Mouse (Mus musculus) neural tube, embryonic 14.5 days (tissue): ENCODE data around the gene Crx. TPM values are rescaled to one million over a fixed set of nuclear protein-coding genes. Genes with fewer than 3 reads are reported as not detected.
"Not testable (repeated sequence)": the region's sequence is repeated elsewhere in the genome, so short reads cannot be mapped to it uniquely, and the experiment has no call there.

Experiments
- ATAC-seq: fragments of 200-750 bp; cut with Nextera tagmentation; 2 replicates; pipeline ENCODE4 v1.8.0; 2017; ENCODE audit warnings: low read depth, mild to moderate bottlenecking, moderate TSS enrichment, moderate library complexity
- H3K27ac ChIP-seq: fragments of 300-500 bp; sonication (generic); 2 replicates; pipeline ENCODE4 v1.5.1; 2014; ENCODE audit warnings: low read depth, mild to moderate bottlenecking, control low read depth, low read length, moderate library complexity, mixed read lengths
- H3K27me3 ChIP-seq: fragments of 300-500 bp; sonication (generic); 2 replicates; pipeline ENCODE4 v1.6.1; 2014; ENCODE audit warnings: low read length; ENCODE audit not compliant: control insufficient read depth, insufficient read depth
- H3K36me3 ChIP-seq: fragments of 300-500 bp; sonication (generic); 2 replicates; pipeline ENCODE4 v1.6.1; 2014; ENCODE audit warnings: low read length, mixed read lengths; ENCODE audit not compliant: control insufficient read depth, insufficient read depth
- H3K4me1 ChIP-seq: fragments of 300-500 bp; sonication (generic); 2 replicates; pipeline ENCODE4 v1.6.1; 2014; ENCODE audit warnings: low read length; ENCODE audit not compliant: control insufficient read depth, insufficient read depth
- H3K4me2 ChIP-seq: fragments of 300-500 bp; sonication (generic); 2 replicates; pipeline ENCODE4 v1.6.1; 2014; ENCODE audit warnings: mild to moderate bottlenecking, low read depth, low read length, control low read depth
- H3K4me3 ChIP-seq: fragments of 300-500 bp; sonication (generic); 2 replicates; pipeline ENCODE4 v1.5.1; 2014; ENCODE audit warnings: low read depth, low read length, control low read depth, mixed read lengths
- H3K9ac ChIP-seq: fragments of 300-500 bp; sonication (generic); replicated peaks from 2 replicates; pipeline ENCODE4 v1.6.1; 2014; ENCODE audit warnings: low read depth, mild to moderate bottlenecking, control low read depth, low read length, mixed read lengths
- H3K9me3 ChIP-seq: fragments of 300-500 bp; sonication (generic); 2 replicates; pipeline ENCODE4 v1.6.1; 2016; ENCODE audit warnings: low read length; ENCODE audit not compliant: control insufficient read depth
- WGBS: fragments of 180-500 bp; shearing (Covaris S2); extraction: QIAGEN DNeasy Blood & Tissue Kit; methylation state at CpG from one replicate; pipeline ENCODE4 v1.1.7; 2014; 5-methylcytosine and 5-hydroxymethylcytosine counted together
- polyA plus RNA-seq: library from polyadenylated mRNA; unstranded; fragments of >200 nt; fragmentation: Nextera tagmentation; extraction: Ambion mirVana; gene quantifications from 2 replicates; pipeline ENCODE4 v1.2.1, GENCODE M21; 2014

The Crx gene
- polyA plus RNA-seq: not detected in 2 replicates

GRCm38 (mm10) chr7:15879756-15880155, at the start of gene Crx:
TSS of gene Crx (minus strand) at chr7:15879968.
- no peak within 1 kb of the TSS for H3K4me2 ChIP-seq
- no peaks in the 10 kb centered on the region for H3K4me1 ChIP-seq
- ATAC-seq: no peak
- H3K9me3 ChIP-seq: no peaks in the 10 kb centered on the region
- no peak within 1 kb of the TSS for H3K4me3 ChIP-seq
- no peak within 1 kb of the TSS for H3K9ac ChIP-seq
- no peaks in the 10 kb centered on the region for H3K36me3 ChIP-seq
- no peak within 1 kb of the TSS for H3K27ac ChIP-seq
- H3K27me3 ChIP-seq: no peaks in the 10 kb centered on the region
- 50% methylated on average over 4 of the region's 4 CpGs for WGBS

- WGBS: under 1% methylated on average over 33 of the region's 33 CpGs
These were observed 42.5 kb upstream of the Crx start, which contains the start of gene Selenow for GRCm38 (mm10) chr7:15922220-15922773. TSS of gene Selenow (minus strand) at chr7:15922402.

DNA sequence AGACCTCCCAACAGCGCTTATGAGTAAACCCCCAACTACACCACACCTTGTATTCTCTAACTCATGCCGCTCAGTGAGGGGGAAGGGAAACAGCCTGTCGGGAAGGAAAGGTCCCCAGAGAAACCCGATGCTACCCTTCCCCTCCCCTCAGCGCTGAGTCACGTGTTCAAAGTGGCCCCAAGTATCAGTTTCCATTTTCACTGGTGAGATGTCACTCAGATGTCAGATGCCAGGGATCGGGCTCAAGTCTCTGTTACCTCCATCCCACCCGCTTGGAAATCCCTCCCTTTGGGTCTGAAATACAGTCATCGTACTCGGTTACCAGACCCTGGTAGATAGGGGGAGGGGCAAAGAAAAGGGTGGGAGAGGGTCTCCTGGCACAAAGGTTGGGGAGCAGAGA, 42.0 kb upstream of the Crx start:
- H3K9ac ChIP-seq: peak overlapping the region; percentile 64
- peak; percentile 44 for ATAC-seq
- H3K4me3 ChIP-seq: peak overlapping the region; percentile 85
- peak overlapping the region; percentile 73 for H3K27ac ChIP-seq
- H3K27me3 ChIP-seq: no peaks in the 10 kb centered on the region
- peaks cover 10% of the 10 kb centered on the region for H3K36me3 ChIP-seq
- H3K9me3 ChIP-seq: no peaks in the 10 kb centered on the region
- WGBS: under 1% methylated on average over 10 of the region's 10 CpGs
- peaks cover 12% of the 10 kb centered on the region; the same call in 1 of the 2 replicates for H3K4me1 ChIP-seq
- peak overlapping the region; percentile 65 for H3K4me2 ChIP-seq

More at GRCm38 (mm10) chr7:15922220-15922773, 42.5 kb upstream of the Crx start, which contains the start of gene Selenow:
- no peaks in the 10 kb centered on the region for H3K27me3 ChIP-seq
- peaks cover 10% of the 10 kb centered on the region for H3K36me3 ChIP-seq
- H3K4me1 ChIP-seq: peaks cover 12% of the 10 kb centered on the region; the same call in 1 of the 2 replicates
- H3K9ac ChIP-seq: peak within 1 kb of the TSS; percentile 64
- ATAC-seq: peak; percentile 95
- peak within 1 kb of the TSS; percentile 85 for H3K4me3 ChIP-seq
- H3K27ac ChIP-seq: peak within 1 kb of the TSS; percentile 73
- H3K4me2 ChIP-seq: peak within 1 kb of the TSS; percentile 65
- H3K9me3 ChIP-seq: no peaks in the 10 kb centered on the region

- Histone ChIP-seq H3K4me2 (peak overlapping the region; percentile 65), H3K27ac (no peak overlapping the region), H3K4me1 (peaks cover 12% of the 10 kb centered on the region; the same call in 1 of the 2 replicates)
These were observed 41.0 kb upstream of the Crx start for GRCm38 (mm10) chr7:15920645-15921190.

DNA sequence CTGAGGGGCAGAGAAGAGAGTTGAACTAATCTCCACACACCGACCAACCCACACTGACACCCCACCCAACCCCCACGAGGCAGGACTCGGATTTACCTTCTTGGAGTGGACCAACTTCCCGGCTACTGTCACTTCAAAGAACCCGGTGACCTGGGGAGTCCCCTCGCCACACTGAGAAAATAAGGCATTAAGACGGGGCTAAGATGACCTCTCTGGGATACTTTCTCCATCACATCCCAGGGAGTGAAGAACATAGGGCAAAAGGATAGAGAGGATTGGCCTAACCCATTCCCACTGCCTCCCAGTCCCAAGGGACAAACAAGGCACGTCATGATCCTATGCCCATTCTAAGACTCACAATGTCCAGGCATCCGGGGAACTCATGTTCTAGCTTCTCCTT, 40.2 kb upstream of the Crx start:
- Histone ChIP-seq H3K4me1 (peaks cover 12% of the 10 kb centered on the region; the same call in 1 of the 2 replicates), H3K4me3 (peak overlapping the region; percentile 85; the same call in 1 of the 2 replicates), H3K27ac (no peak overlapping the region), H3K9me3 (no peaks in the 10 kb centered on the region), H3K4me2 (peak overlapping the region; percentile 65), H3K36me3 (peaks cover 10% of the 10 kb centered on the region), H3K27me3 (no peaks in the 10 kb centered on the region), H3K9ac (no peak overlapping the region)
- no peak for ATAC-seq
- 97% methylated on average over 9 of the region's 9 CpGs for WGBS

More at GRCm38 (mm10) chr7:15920645-15921190, 41.0 kb upstream of the Crx start:
- peak overlapping the region; percentile 85 for H3K4me3 ChIP-seq
- no peaks in the 10 kb centered on the region for H3K9me3 ChIP-seq
- no peaks in the 10 kb centered on the region for H3K27me3 ChIP-seq
- H3K9ac ChIP-seq: peak overlapping the region; percentile 64; the same call in 1 of the 2 replicates
- no peak for ATAC-seq
- H3K36me3 ChIP-seq: peaks cover 10% of the 10 kb centered on the region
- 93% methylated on average over 6 of the region's 6 CpGs for WGBS

DNA sequence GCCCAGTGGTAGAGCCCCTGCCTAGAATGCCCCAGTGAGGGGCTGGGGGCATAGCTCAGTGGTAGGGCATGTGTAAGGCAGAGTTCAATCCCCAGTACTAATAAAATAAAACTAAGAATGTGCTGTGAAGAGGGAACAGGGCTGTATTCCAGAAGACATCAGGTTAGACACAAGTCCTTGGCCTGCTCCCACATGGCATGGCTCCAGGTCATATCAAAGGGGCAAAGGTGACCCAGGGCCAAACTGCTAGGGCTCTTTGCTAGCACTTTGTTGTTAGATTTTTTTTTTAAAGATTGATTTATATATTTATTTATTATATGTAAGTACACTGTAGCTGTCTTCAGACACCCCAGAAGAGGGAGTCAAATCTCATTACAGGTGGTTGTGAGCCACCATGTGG, 38.6 kb upstream of the Crx start:
- no peaks in the 10 kb centered on the region for H3K27me3 ChIP-seq
- no peak overlapping the region for H3K4me2 ChIP-seq
- peaks cover 10% of the 10 kb centered on the region for H3K36me3 ChIP-seq
- H3K9me3 ChIP-seq: no peaks in the 10 kb centered on the region
- no peak overlapping the region for H3K27ac ChIP-seq
- no peak for ATAC-seq
- H3K4me1 ChIP-seq: peaks cover 12% of the 10 kb centered on the region; the same call in 1 of the 2 replicates
- H3K4me3 ChIP-seq: no peak overlapping the region
- H3K9ac ChIP-seq: no peak overlapping the region

GRCm38 (mm10) chr7:15916996-15917395, 37.2 kb upstream of the Crx start:
- no peak overlapping the region for H3K9ac ChIP-seq
- H3K4me3 ChIP-seq: no peak overlapping the region
- H3K4me2 ChIP-seq: no peak overlapping the region
- H3K4me1 ChIP-seq: peaks cover 12% of the 10 kb centered on the region; the same call in 1 of the 2 replicates
- no peaks in the 10 kb centered on the region for H3K27me3 ChIP-seq
- H3K36me3 ChIP-seq: peaks cover 10% of the 10 kb centered on the region
- ATAC-seq: no peak
- H3K9me3 ChIP-seq: no peaks in the 10 kb centered on the region
- WGBS: 87% methylated on average over 4 of the region's 4 CpGs
- no peak overlapping the region for H3K27ac ChIP-seq

GRCm38 (mm10) chr7:15916134-15916723, 36.5 kb upstream of the Crx start:
- no peak for ATAC-seq
- Histone ChIP-seq H3K27ac (no peak overlapping the region), H3K27me3 (no peaks in the 10 kb centered on the region), H3K4me2 (no peak overlapping the region), H3K9ac (no peak overlapping the region), H3K4me1 (peaks cover 12% of the 10 kb centered on the region; the same call in 1 of the 2 replicates), H3K4me3 (no peak overlapping the region), H3K9me3 (no peaks in the 10 kb centered on the region), H3K36me3 (peaks cover 10% of the 10 kb centered on the region)
- WGBS: 80% methylated on average over 3 of the region's 3 CpGs

GRCm38 (mm10) chr7:15915695-15916094, 35.9 kb upstream of the Crx start:
- not testable (repeated sequence) for ATAC-seq, H3K36me3 ChIP-seq, H3K27me3 ChIP-seq, H3K4me1 ChIP-seq, H3K4me3 ChIP-seq, H3K9ac ChIP-seq, H3K27ac ChIP-seq, H3K4me2 ChIP-seq, H3K9me3 ChIP-seq
- WGBS: 91% methylated on average over 4 of the region's 4 CpGs
